Mouse (Mus musculus) MEL (cell line): ENCODE measurements around the gene Spata7. TPM values are rescaled to one million over a fixed set of nuclear protein-coding genes. Genes with fewer than 3 reads are reported as not detected.

Source experiments
- DNase-seq: peaks from one replicate; pipeline ENCODE4 v3.0.0; 2011; ENCODE audit warnings: low read depth, low spot score
- H3K27ac ChIP-seq: 2 replicates; pipeline ENCODE4 v1.5.1; 2012; ENCODE audit warnings: low read depth, mild to moderate bottlenecking, control low read depth, low read length, moderate library complexity; ENCODE audit not compliant: control insufficient read depth
- H3K27me3 ChIP-seq, 2 experiments: fragments of 150-350 bp in 1 of 2; sonication (generic) in 1 of 2; 2 replicates each; pipeline ENCODE4 v1.6.1; 2012; ENCODE audit warnings: low read length in 2 of 2, mild to moderate bottlenecking in 2 of 2, improper control_type of control experiment in 1 of 2, moderate library complexity in 1 of 2; ENCODE audit not compliant: insufficient read depth in 2 of 2, control insufficient read depth in 1 of 2
- H3K36me3 ChIP-seq, 2 experiments: 2 replicates each; pipeline ENCODE4 v1.6.1; 2012 to 2014; ENCODE audit warnings: low read length in 2 of 2, improper control_type of control experiment in 1 of 2, inconsistent platforms in 1 of 2, mild to moderate bottlenecking in 1 of 2; ENCODE audit not compliant: insufficient read depth in 2 of 2, control insufficient read depth in 1 of 2
- H3K4me1 ChIP-seq, 2 experiments: fragments of 150-350 bp in 1 of 2; sonication (generic) in 1 of 2; 2 replicates each; pipeline ENCODE4 v1.6.1; 2012; ENCODE audit warnings: low read length in 2 of 2, improper control_type of control experiment in 1 of 2, mild to moderate bottlenecking in 1 of 2; ENCODE audit not compliant: insufficient read depth in 2 of 2, control insufficient read depth in 1 of 2
- H3K4me3 ChIP-seq, 2 experiments: fragments of 150-350 bp in 1 of 2; sonication (generic) in 1 of 2; 2 replicates each; pipeline ENCODE4 v1.5.1; 2012; ENCODE audit warnings: low read depth in 2 of 2, low read length in 2 of 2, mild to moderate bottlenecking in 2 of 2, moderate library complexity in 2 of 2, control low read depth in 1 of 2, improper control_type of control experiment in 1 of 2; ENCODE audit not compliant: control insufficient read depth in 1 of 2, insufficient read depth in 1 of 2
- H3K79me2 ChIP-seq: 2 replicates; pipeline ENCODE4 v1.6.1; 2012; ENCODE audit warnings: mild to moderate bottlenecking, low read length, moderate library complexity; ENCODE audit not compliant: control insufficient read depth, poor library complexity, insufficient read depth
- H3K9ac ChIP-seq: 2 replicates; pipeline ENCODE4 v1.6.1; 2012; ENCODE audit warnings: low read depth, mild to moderate bottlenecking, control low read depth, low read length, moderate library complexity; ENCODE audit not compliant: control insufficient read depth, poor library complexity, severe bottlenecking
- H3K9me3 ChIP-seq: fragments of 150-350 bp; sonication (generic); replicated peaks from 2 replicates; pipeline ENCODE4 v1.6.1; 2012; ENCODE audit warnings: mild to moderate bottlenecking, low read length, improper control_type of control experiment, moderate library complexity; ENCODE audit not compliant: insufficient read depth
- CHD1 ChIP-seq: IDR thresholded peaks from 2 replicates; pipeline ENCODE4 v1.6.1; 2012; ENCODE audit warnings: low read depth, mild to moderate bottlenecking, inconsistent platforms, low read length, improper control_type of control experiment
- CHD2 ChIP-seq: IDR thresholded peaks from 2 replicates; pipeline ENCODE4 v1.6.1; 2011; ENCODE audit warnings: low read length, improper control_type of control experiment
- CTCF ChIP-seq, 3 experiments: IDR thresholded peaks in 2 of 3; conservative IDR thresholded peaks in 1 of 3; 2 replicates each; pipeline ENCODE4 v1.5.1; 2011 to 2012; ENCODE audit warnings: low read length in 3 of 3, low read depth in 2 of 3, mild to moderate bottlenecking in 2 of 3, improper control_type of control experiment in 1 of 3, inconsistent platforms in 1 of 3, mixed read lengths in 1 of 3, moderate library complexity in 1 of 3; ENCODE audit not compliant: control insufficient read depth in 1 of 3, insufficient read depth in 1 of 3, poor library complexity in 1 of 3, severe bottlenecking in 1 of 3
- E2F4 ChIP-seq: IDR thresholded peaks from 2 replicates; pipeline ENCODE4 v1.6.1; 2011; ENCODE audit warnings: low read depth, low read length, improper control_type of control experiment, borderline replicate concordance
- ELF1 ChIP-seq: IDR thresholded peaks from 2 replicates; pipeline ENCODE4 v1.6.1; 2014; ENCODE audit warnings: low read depth, mild to moderate bottlenecking, inconsistent platforms, low read length, improper control_type of control experiment, moderate library complexity
- EP300 ChIP-seq, 2 experiments: IDR thresholded peaks; 2 replicates each; pipeline ENCODE4 v1.6.1; 2011; ENCODE audit warnings: improper control_type of control experiment in 2 of 2, low read length in 2 of 2, low read depth in 1 of 2, mild to moderate bottlenecking in 1 of 2
- ETS1 ChIP-seq: IDR thresholded peaks from 2 replicates; pipeline ENCODE4 v1.6.1; 2012; ENCODE audit warnings: low read depth, mild to moderate bottlenecking, inconsistent platforms, low read length, improper control_type of control experiment, moderate library complexity
- GABPA ChIP-seq: IDR thresholded peaks from 2 replicates; pipeline ENCODE4 v1.6.1; 2012; ENCODE audit warnings: low read depth, mild to moderate bottlenecking, inconsistent platforms, low read length, improper control_type of control experiment, moderate library complexity
- GATA1 ChIP-seq: IDR thresholded peaks from 2 replicates; pipeline ENCODE4 v1.6.1; 2011; ENCODE audit warnings: low read depth, low read length, improper control_type of control experiment
- HCFC1 ChIP-seq: IDR thresholded peaks from 2 replicates; pipeline ENCODE4 v1.6.1; 2012; ENCODE audit warnings: low read depth, mild to moderate bottlenecking, inconsistent platforms, low read length, improper control_type of control experiment, moderate library complexity
- JUND ChIP-seq: IDR thresholded peaks from 2 replicates; pipeline ENCODE4 v1.6.1; 2011; ENCODE audit warnings: low read depth, mild to moderate bottlenecking, improper control_type of control experiment, low read length
- KAT2A ChIP-seq: conservative IDR thresholded peaks from 2 replicates; pipeline ENCODE4 v1.6.1; 2012; ENCODE audit warnings: low read depth, low read length, improper control_type of control experiment, inconsistent platforms
- MAZ ChIP-seq: IDR thresholded peaks from 2 replicates; pipeline ENCODE4 v1.6.1; 2012; ENCODE audit warnings: low read depth, mild to moderate bottlenecking, inconsistent platforms, low read length, improper control_type of control experiment
- MEF2A ChIP-seq: IDR thresholded peaks from 2 replicates; pipeline ENCODE4 v1.6.1; 2014; ENCODE audit warnings: low read depth, mild to moderate bottlenecking, inconsistent platforms, low read length, improper control_type of control experiment; ENCODE audit not compliant: poor library complexity, insufficient replicate concordance, severe bottlenecking; ENCODE audit errors: extremely low read depth
- MXI1 ChIP-seq: IDR thresholded peaks from 2 replicates; pipeline ENCODE4 v1.6.1; 2011; ENCODE audit warnings: mild to moderate bottlenecking, low read depth, low read length, improper control_type of control experiment
- MYB ChIP-seq: IDR thresholded peaks from 2 replicates; pipeline ENCODE4 v1.6.1; 2011; ENCODE audit warnings: mild to moderate bottlenecking, low read depth, low read length, improper control_type of control experiment
- MYC ChIP-seq: IDR thresholded peaks from 2 replicates; pipeline ENCODE4 v1.6.1; 2011; ENCODE audit warnings: low read depth, mild to moderate bottlenecking, low read length, improper control_type of control experiment, moderate library complexity
- NRF1 ChIP-seq: IDR thresholded peaks from 2 replicates; pipeline ENCODE4 v1.6.1; 2014; ENCODE audit warnings: low read depth, mild to moderate bottlenecking, inconsistent platforms, low read length, improper control_type of control experiment, moderate library complexity; ENCODE audit not compliant: poor library complexity, insufficient read depth, severe bottlenecking
- POLR2A ChIP-seq, 2 experiments: IDR thresholded peaks; 2 replicates each; pipeline ENCODE4 v1.6.1; 2011 to 2012; ENCODE audit warnings: low read length in 2 of 2, mild to moderate bottlenecking in 2 of 2, control low read depth in 1 of 2, improper control_type of control experiment in 1 of 2, low read depth in 1 of 2, moderate library complexity in 1 of 2; ENCODE audit not compliant: control insufficient read depth in 1 of 2, insufficient read depth in 1 of 2, poor library complexity in 1 of 2
- POLR2AphosphoS2 ChIP-seq: IDR thresholded peaks from 2 replicates; pipeline ENCODE4 v1.6.1; 2011; ENCODE audit warnings: low read length, improper control_type of control experiment
- POLR2AphosphoS5 ChIP-seq: IDR thresholded peaks from 2 replicates; pipeline ENCODE4 v1.6.1; 2012; ENCODE audit warnings: low read depth, borderline replicate concordance, mild to moderate bottlenecking, inconsistent platforms, low read length, moderate library complexity, mixed read lengths
- RAD21 ChIP-seq: IDR thresholded peaks from 2 replicates; pipeline ENCODE4 v1.6.1; 2011; ENCODE audit warnings: mild to moderate bottlenecking, low read depth, low read length, improper control_type of control experiment
- RCOR1 ChIP-seq: IDR thresholded peaks from 2 replicates; pipeline ENCODE4 v1.6.1; 2012; ENCODE audit warnings: low read depth, mild to moderate bottlenecking, inconsistent platforms, low read length, improper control_type of control experiment
- SIN3A ChIP-seq: IDR thresholded peaks from 2 replicates; pipeline ENCODE4 v1.6.1; 2012; ENCODE audit warnings: low read length, improper control_type of control experiment, inconsistent platforms
- SMC3 ChIP-seq: IDR thresholded peaks from 2 replicates; pipeline ENCODE4 v1.6.1; 2011; ENCODE audit warnings: low read depth, low read length, improper control_type of control experiment
- TAL1 ChIP-seq: IDR thresholded peaks from 2 replicates; pipeline ENCODE4 v1.6.1; 2012; ENCODE audit warnings: mild to moderate bottlenecking, inconsistent platforms, low read length, moderate library complexity, mixed read lengths
- TBP ChIP-seq: IDR thresholded peaks from 2 replicates; pipeline ENCODE4 v1.8.0; 2011; ENCODE audit warnings: low read depth, low read length, improper control_type of control experiment
- TCF12 ChIP-seq: IDR thresholded peaks from 2 replicates; pipeline ENCODE4 v1.6.1; 2014; ENCODE audit warnings: low read depth, mild to moderate bottlenecking, inconsistent platforms, low read length, improper control_type of control experiment, moderate library complexity
- USF1 ChIP-seq: IDR thresholded peaks from 2 replicates; pipeline ENCODE4 v1.6.1; 2014; ENCODE audit warnings: low read depth, mild to moderate bottlenecking, inconsistent platforms, low read length, improper control_type of control experiment, moderate library complexity
- USF2 ChIP-seq, 2 experiments: IDR thresholded peaks; 2 replicates each; pipeline ENCODE4 v1.6.1; 2011 to 2012; ENCODE audit warnings: improper control_type of control experiment in 2 of 2, low read length in 2 of 2, borderline replicate concordance in 1 of 2, inconsistent platforms in 1 of 2, low read depth in 1 of 2, mild to moderate bottlenecking in 1 of 2; ENCODE audit not compliant: insufficient read depth in 1 of 2
- ZC3H11A ChIP-seq: IDR thresholded peaks from 2 replicates; pipeline ENCODE4 v1.6.1; 2012; ENCODE audit warnings: low read depth, mild to moderate bottlenecking, inconsistent platforms, low read length, improper control_type of control experiment
- ZKSCAN1 ChIP-seq: IDR thresholded peaks from 2 replicates; pipeline ENCODE4 v1.6.1; 2012; ENCODE audit warnings: low read depth, mild to moderate bottlenecking, inconsistent platforms, low read length, improper control_type of control experiment, moderate library complexity
- ZNF384 ChIP-seq: IDR thresholded peaks from 2 replicates; pipeline ENCODE4 v1.6.1; 2012; ENCODE audit warnings: low read depth, mild to moderate bottlenecking, inconsistent platforms, low read length, improper control_type of control experiment
- polyA plus RNA-seq, 2 experiments: library from polyadenylated mRNA; stranded (reverse) in 1 of 2; unstranded in 1 of 2; fragments of >175 nt in 1 of 2; fragments of >200 nt in 1 of 2; gene quantifications; 2 replicates each; pipeline versions ENCODE4 v1.2.1 to v1.2.4; 2012; ENCODE audit warnings: low replicate concordance in 2 of 2, low read depth in 1 of 2; ENCODE audit not compliant: insufficient read length in 2 of 2, insufficient read depth in 1 of 2, missing spikeins in 1 of 2
- total RNA-seq: library from RNA; depleted of rRNA; stranded (reverse); fragments of 300-350 nt; gene quantifications from 2 replicates; pipeline ENCODE4 v1.2.3, GENCODE M21; 2012

Gene Spata7
- total and polyA plus RNA-seq, 3 experiments = 4.0 to 5.5 TPM; not detected in 1

GRCm38 (mm10) chr12:98674627-98675143 is 46.7 kb downstream of the Spata7 start:
- H3K9me3 ChIP-seq = no peaks in the 10 kb centered on the region
- TF ChIP-seq SIN3A (0 out of 2 replicates have a peak, but pooled peaks have one; percentile 34), GATA1 (peak; percentile 39; the same call in 1 of the 2 replicates), MYC (peak; percentile 76; the same call in 1 of the 2 replicates), ZKSCAN1 (no peak), NRF1 (no peak), SMC3 (peak; percentile 60), USF1 (no peak), ZC3H11A (peak; percentile 55; the same call in 1 of the 2 replicates), MXI1 (no peak; the same call in 1 of the 2 replicates), ZNF384 (no peak), MEF2A (no peak), HCFC1 (no peak), MAZ (no peak), GABPA (no peak), TCF12 (no peak), RCOR1 (0 out of 2 replicates have a peak, but pooled peaks have one; percentile 32), TBP (0 out of 2 replicates have a peak, but pooled peaks have one; percentile 10), TAL1 (no peak), RAD21 (peak; percentile 88), KAT2A (no peak), MYB (no peak), E2F4 (no peak), ELF1 (peak; percentile 67), ETS1 (no peak), JUND (no peak), CTCF (IDR thresholded peaks at IDR 0.05 in 2 of 3, conservative IDR thresholded peaks at IDR 0.05 in 1 of 3; ENCODE audit: control insufficient read depth in 1 of 3, insufficient read depth in 1 of 3, low read depth in 2 of 3, low read length in 3 of 3, poor library complexity in 1 of 3, severe bottlenecking in 1 of 3) (peak; percentile 84 to 88 (median 87)), POLR2AphosphoS5 (no peak), EP300 (IDR thresholded peaks at IDR 0.05; ENCODE audit: low read depth in 1 of 2, low read length in 2 of 2) (no peak), USF2 (IDR thresholded peaks at IDR 0.05; ENCODE audit: borderline replicate concordance in 1 of 2, insufficient read depth in 1 of 2, low read depth in 1 of 2, low read length in 2 of 2) (no peak), CHD2 (no peak), POLR2A (IDR thresholded peaks at IDR 0.05; ENCODE audit: control insufficient read depth in 1 of 2, insufficient read depth in 1 of 2, low read depth in 1 of 2, low read length in 2 of 2, poor library complexity in 1 of 2) (no peak), POLR2AphosphoS2 (no peak), CHD1 (no peak)
- peak overlapping the region; percentile 75 for H3K9ac ChIP-seq
- H3K79me2 ChIP-seq = no peaks in the 10 kb centered on the region
- H3K27ac ChIP-seq = peak overlapping the region; percentile 74
- peak overlapping the region; percentile 57 to 80 for H3K4me3 ChIP-seq
- peak; percentile 90 for DNase-seq
- no peaks in the 10 kb centered on the region for H3K36me3 ChIP-seq
- no peaks in the 10 kb centered on the region for H3K4me1 ChIP-seq
- no peaks in the 10 kb centered on the region for H3K27me3 ChIP-seq
